Mouse (Mus musculus) mesoderm, embryonic 11.5 days (tissue): Measurements from ENCODE around the gene Rin2.

Experiments used
- DNase-seq: peaks from one replicate; pipeline ENCODE4 v3.0.0-alpha.2; 2012; ENCODE audit warnings: low read depth, low spot score

Gene Rin2

DNA sequence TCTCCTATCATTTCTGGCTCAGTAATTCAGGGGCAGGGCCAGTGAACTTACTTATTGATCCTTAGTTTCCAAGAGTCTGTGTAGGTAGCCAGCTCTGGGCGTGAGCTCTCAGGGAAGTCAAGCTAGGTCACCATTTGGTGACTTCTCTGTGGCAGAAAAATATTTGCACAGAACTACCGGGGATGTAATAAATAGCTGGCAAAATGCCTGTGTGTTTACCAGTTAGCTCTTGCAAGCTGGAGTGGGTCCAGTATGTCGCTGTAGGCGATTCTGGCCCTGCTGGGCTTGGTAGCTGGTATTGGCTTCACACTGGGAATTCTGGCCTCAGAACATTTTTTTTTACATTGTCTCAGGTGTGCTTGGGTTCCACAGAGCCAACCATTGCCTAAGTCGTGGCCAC, 60.1 kb downstream of the Rin2 start:
- DNase-seq = no peak

DNA sequence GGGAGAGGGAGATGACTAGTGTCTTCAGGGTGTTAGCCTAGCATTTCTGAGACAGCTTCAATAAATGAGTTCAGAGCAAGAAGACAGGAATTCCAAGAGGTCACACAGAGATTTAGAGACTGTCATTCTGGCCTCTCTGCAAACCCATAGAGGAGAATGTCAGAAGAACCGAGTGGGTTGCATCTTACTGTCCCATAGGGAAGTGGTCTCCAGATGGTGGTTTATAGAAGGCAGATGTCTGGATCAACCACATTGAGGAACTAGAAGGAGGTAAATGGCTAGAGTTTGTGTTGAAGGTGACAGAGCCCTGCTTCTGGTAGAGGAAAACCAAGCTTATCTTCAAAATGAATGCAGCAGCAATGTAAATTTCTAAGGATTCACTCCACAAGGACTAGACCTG, 61.5 kb downstream of the Rin2 start:
- DNase-seq = no peak

GRCm38 (mm10) chr2:145737196-145737595, 62.2 kb downstream of the Rin2 start:
- DNase-seq = peak; percentile 42

DNA sequence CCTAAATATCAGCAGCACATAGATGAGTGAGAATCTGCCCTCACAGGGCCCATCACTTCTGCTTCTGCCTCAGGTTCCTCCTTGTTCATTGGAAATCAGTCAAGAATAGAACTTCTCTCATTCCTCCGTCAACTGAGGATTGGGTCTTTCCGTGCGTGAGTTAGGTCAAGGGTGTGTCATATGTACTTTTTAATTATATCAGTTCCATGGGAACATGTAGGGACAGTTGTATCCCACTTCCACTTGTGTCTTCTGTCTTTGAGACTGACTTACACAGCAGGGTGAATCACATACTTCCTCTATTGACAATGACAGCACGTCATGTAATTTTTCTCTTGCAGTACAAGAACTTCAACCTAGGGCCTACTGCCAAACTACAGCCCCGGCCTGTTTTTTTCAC, 65.7 kb downstream of the Rin2 start:
- DNase-seq = no peak

- DNase-seq = peak; percentile 70
These were observed 68.0 kb downstream of the Rin2 start for GRCm38 (mm10) chr2:145742795-145743710.

DNA sequence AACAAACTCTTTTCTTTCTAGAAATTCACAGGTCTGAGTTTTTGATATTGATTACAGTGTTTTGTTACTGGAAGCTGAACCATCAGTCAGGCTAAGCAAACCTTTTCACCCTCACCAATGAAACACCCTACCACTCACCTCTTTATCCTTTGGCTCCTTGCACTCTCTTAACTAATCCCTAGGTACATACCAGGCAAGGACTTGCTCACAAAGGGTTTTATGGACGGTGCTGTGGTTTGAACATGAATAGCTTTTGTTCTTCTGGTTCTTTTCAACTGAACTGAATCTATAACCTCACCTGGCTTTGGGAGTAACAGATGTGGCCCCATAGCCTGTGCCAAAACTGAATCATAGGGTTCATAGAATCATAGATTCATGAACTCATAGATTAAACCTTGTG, 71.4 kb downstream of the Rin2 start:
- DNase-seq = no peak

DNA sequence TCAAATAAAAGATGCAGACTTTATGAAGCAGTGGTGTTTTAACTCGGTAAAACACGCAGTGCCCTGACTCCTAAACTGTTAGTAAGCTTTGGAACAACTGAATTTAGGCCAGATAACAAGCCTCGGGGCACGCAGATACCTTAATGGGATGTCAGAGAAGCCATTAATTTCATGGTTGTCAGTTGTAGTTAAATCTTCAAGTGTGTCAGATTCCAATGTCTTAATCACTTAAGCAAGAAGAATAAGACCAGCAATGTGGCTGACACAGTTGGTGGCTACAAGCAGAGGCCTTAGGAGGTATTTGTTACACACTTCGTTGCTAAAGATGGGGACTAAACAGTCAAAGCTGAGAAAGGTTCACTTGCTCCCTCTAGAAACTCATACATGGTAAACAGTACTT, 74.6 kb downstream of the Rin2 start:
- no peak for DNase-seq

GRCm38 (mm10) chr2:145752572-145752971, 77.6 kb downstream of the Rin2 start:
- no peak for DNase-seq

DNA sequence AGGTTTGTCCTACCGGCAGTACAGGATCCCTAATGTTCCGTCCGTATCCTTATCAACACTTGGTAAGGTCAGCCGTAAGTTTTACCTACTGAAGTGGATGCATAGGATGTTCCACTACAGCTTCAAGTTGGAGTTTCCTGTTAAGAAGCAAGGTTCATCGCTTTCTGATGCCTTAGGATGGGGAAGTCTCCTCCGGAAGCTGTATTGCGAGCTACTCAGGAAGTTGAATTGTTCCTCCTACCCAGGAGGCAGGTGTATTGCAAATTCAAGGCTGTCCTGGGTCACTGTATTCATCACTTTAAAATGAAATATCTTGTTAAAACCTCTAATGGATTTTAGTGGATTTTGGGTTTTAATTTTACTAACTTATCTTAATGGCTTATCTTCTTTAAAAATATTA, 79.0 kb downstream of the Rin2 start:
- DNase-seq = no peak

DNA sequence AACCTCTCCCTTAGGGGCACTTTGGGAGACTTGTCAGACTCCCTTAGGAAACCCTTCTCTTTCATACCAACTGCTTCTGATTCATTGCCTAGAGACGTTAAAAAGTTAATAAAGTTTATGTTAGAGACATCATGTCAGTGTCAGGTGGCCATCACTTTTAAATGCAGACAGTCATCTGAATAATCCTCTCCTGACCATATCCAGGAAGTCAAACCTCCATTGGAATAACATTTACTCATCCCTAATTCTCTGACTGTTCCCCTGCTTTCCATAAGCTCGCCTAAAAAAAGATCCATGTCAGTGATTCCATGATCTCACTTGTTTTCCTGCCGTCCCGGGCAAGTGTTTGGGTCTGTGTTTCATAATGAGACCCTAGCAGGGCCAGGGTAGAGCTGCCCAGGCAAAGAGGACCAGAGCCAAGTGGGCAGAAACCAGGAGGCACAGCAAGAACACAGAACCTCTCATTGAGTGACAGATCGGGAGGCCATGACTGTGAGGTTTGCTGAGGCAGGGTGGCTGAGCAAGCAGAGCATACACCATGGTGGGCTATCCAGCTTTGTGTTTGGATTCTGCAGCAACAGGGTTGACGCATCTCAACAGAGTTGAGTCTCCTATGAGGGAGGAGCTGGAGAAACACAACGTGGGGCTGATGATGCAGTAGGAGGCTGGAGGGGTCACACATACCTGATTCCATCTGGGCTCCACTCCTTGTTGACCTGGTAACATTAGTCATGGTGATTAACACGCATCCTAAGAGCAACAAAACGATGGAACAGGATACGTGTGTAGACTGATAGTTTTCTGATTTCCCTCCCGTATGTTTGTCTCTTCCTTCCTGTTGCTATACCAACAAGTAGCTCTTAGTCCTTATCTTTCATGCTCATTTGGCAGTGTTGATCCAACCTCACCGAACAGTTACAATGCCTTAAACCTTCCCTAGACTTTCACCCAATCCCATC, 81.1 kb downstream of the Rin2 start:
- no peak for DNase-seq

- no peak for DNase-seq
These were observed 85.1 kb downstream of the Rin2 start for GRCm38 (mm10) chr2:145760121-145760520.

- no peak for DNase-seq
These were observed 86.4 kb downstream of the Rin2 start for GRCm38 (mm10) chr2:145761436-145761835.

DNA sequence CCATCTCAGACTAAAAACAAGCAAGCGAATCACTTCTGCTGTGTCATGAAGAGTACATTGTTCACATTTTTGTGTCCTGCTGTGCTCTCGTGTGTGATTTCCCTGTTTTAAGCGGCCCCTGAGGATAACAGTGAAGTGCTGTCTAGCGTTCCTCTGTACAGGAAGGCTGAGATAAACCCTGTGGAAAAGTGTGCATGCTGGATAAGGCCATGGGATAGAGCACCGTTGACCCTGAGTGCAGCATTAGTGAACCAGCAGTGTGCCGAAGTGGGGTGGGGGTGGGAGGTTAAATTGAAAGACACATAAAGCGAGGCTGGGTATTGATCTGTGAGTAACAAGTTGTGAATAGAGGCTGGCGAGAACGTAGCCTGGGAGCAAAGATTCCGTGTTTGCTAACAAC, 94.9 kb downstream of the Rin2 start:
- peak; percentile 53 for DNase-seq

GRCm38 (mm10) chr2:145770730-145771536, 95.9 kb downstream of the Rin2 start:
- DNase-seq = no peak

GRCm38 (mm10) chr2:145783247-145783646, 108.2 kb downstream of the Rin2 start:
- no peak for DNase-seq

DNA sequence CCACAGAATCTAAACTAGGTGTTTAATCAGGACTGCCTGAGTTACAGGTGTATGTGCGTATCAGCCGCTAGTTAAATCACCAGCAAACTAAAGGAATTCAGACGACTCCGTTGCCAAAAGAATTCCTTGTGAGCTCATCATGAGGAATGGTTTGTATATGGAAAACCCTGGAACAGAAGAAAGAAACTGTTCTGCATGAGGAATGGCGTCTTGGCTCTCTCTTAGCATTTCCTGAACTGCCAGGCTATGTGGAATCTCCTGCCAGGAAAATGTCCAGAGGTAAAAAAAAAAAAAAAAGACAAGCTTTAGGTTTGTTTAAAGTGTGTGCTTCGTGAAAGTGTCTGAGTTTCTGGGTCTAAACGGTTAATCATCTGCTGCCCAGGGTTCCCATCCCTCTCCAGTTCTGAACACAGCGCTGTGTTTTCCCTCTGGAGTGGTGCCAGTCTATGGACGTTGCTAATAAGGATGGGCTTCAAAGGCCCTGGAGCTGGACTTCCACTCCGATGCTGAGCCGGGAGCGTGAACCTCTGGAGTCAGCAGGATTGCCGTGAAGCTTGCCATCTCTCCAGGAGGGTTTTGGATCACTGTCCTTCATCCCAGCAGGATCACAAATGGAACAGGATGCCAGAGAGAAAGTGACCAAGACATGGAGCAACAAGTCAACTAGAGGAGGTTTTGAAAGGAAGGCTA, 109.4 kb downstream of the Rin2 start:
- DNase-seq = no peak

- DNase-seq = no peak
These were observed 109.9 kb downstream of the Rin2 start for GRCm38 (mm10) chr2:145784964-145785363.

GRCm38 (mm10) chr2:145785758-145786617, 111.0 kb downstream of the Rin2 start:
- DNase-seq = peak; percentile 59

DNA sequence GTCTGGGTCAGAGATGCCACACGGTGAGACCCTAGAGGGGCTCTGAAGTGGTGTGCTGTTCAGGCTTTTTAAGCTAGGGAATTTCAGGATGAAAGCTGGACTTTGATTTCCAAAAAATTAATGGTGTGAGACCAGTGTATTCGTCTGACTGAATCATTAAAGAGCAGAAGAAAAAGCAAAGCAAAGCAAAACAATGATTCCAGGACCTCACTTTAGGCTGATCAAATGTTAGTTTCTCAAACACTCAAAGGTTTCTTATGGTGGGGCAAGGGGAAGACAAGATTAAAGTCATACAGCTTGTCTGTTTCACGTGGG, 111.6 kb downstream of the Rin2 start:
- no peak for DNase-seq

DNA sequence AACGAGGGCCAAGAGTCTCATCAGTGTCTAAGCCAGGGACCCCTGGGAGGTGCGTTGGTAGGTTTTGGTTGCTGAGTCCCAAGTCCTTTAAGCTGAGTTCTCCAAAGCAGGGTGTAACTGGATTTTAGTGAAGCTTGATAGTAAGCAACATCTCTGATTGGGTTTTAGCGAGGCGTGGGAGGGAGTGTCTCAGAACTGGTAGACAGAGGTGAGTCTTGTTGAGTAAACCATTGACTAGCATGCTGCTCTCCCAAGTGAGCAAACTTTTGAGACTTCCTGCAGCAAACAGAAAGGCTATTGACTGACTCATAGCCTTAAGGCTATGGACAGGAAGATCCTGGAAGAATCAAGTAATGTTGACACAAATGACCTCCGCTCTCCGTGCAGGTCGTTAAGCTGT, 112.5 kb downstream of the Rin2 start:
- no peak for DNase-seq
